Comparison of ENCODE assay signal across 24 mouse cellular contexts in genomic region chr6:41576526-41577097, GRCm38 (mm10). TPM values are rescaled to one million over a fixed set of nuclear protein-coding genes. Genes with fewer than 3 reads are reported as not detected.
DNase-seq lines count a peak whose midpoint lies in the region; ATAC-seq lines count a peak whose summit lies in the region.
"Had no signal": no experiment of that assay in that cellular context is flagged by ENCODE, and none has a peak within 500 bp of the region (broad histone marks: within the 10 kb centered on the region; RNA-seq: fewer than 3 reads in every experiment).

No protein-coding gene starts in this region.

- no peak overlapping the region for H3K4me2 ChIP-seq in kidney, embryonic 16.5 days (replicated peaks; ENCODE audit: low read depth, low read length)
- no peak overlapping the region for H3K4me2 ChIP-seq in intestine, embryonic 16.5 days (ENCODE audit: low read depth, low read length)
- H3K4me2 ChIP-seq: forebrain, embryonic 12.5 days; limb, embryonic 13.5 days; liver, embryonic 13.5 days; lung, embryonic 15.5 days; midbrain, embryonic 15.5 days; neural tube, embryonic 15.5 days had no signal

- 49% methylated on average over 5 of the region's 5 CpGs for WGBS in kidney, embryonic 16.5 days
- WGBS in intestine, embryonic 16.5 days: 45% methylated on average over 5 of the region's 5 CpGs
- 73% methylated on average over 5 of the region's 5 CpGs for WGBS in forebrain, embryonic 10.5 days

- H3K27ac ChIP-seq in kidney, embryonic 16.5 days (ENCODE audit: low read length): no peak overlapping the region
- no peak overlapping the region for H3K27ac ChIP-seq in intestine, embryonic 16.5 days (ENCODE audit: low read length)
- no peak overlapping the region for H3K27ac ChIP-seq in forebrain, embryonic 10.5 days
- H3K27ac ChIP-seq: limb, embryonic 13.5 days; liver, embryonic 13.5 days; lung, embryonic 15.5 days; midbrain, embryonic 15.5 days; neural tube, embryonic 15.5 days had no signal

- H3K9me3 ChIP-seq in kidney, embryonic 16.5 days (ENCODE audit: low read length): no peaks in the 10 kb centered on the region
- H3K9me3 ChIP-seq in intestine, embryonic 16.5 days (ENCODE audit: control insufficient read depth, low read length): no peaks in the 10 kb centered on the region
- H3K9me3 ChIP-seq in forebrain, embryonic 10.5 days: no peaks in the 10 kb centered on the region
- H3K9me3 ChIP-seq: forebrain, embryonic 12.5 days; limb, embryonic 13.5 days; liver, embryonic 13.5 days; lung, embryonic 15.5 days; megakaryocyte, embryonic 14.5 days; midbrain, embryonic 15.5 days; neural tube, embryonic 15.5 days had no signal

- ATAC-seq in kidney, embryonic 16.5 days (ENCODE audit: low FRiP score, low TSS enrichment): peak; percentile 23; the same call in 1 of the 2 replicates
- 0 out of 2 replicates have a peak, but pooled peaks have one; percentile 18 for ATAC-seq in intestine, embryonic 16.5 days
- ATAC-seq: midbrain, embryonic 15.5 days had no signal

- no peaks in the 10 kb centered on the region for H3K27me3 ChIP-seq in kidney, embryonic 16.5 days (ENCODE audit: insufficient read depth, low read length)
- no peaks in the 10 kb centered on the region for H3K27me3 ChIP-seq in intestine, embryonic 16.5 days (replicated peaks; ENCODE audit: control insufficient read depth, insufficient read depth, low read length)
- H3K27me3 ChIP-seq in forebrain, embryonic 10.5 days (ENCODE audit: poor library complexity, severe bottlenecking): no peaks in the 10 kb centered on the region
- H3K27me3 ChIP-seq: limb, embryonic 13.5 days; liver, embryonic 13.5 days; lung, embryonic 15.5 days; megakaryocyte, embryonic 14.5 days; midbrain, embryonic 15.5 days; neural tube, embryonic 15.5 days had no signal

- no peaks in the 10 kb centered on the region for H3K4me1 ChIP-seq in kidney, embryonic 16.5 days (ENCODE audit: insufficient read depth, low read length)
- H3K4me1 ChIP-seq in intestine, embryonic 16.5 days (ENCODE audit: control insufficient read depth, insufficient read depth, low read length): no peaks in the 10 kb centered on the region
- peaks cover 15% of the 10 kb centered on the region; the same call in 1 of the 2 replicates for H3K4me1 ChIP-seq in forebrain, embryonic 10.5 days
- H3K4me1 ChIP-seq: limb, embryonic 13.5 days; liver, embryonic 13.5 days; megakaryocyte, embryonic 14.5 days; neural tube, embryonic 15.5 days had no signal

- no peak overlapping the region for H3K4me3 ChIP-seq in kidney, embryonic 16.5 days (ENCODE audit: low read length)
- H3K4me3 ChIP-seq in intestine, embryonic 16.5 days (ENCODE audit: low read length): no peak overlapping the region
- no peak overlapping the region for H3K4me3 ChIP-seq in forebrain, embryonic 10.5 days
- H3K4me3 ChIP-seq: forebrain, embryonic 12.5 days; limb, embryonic 13.5 days; liver, embryonic 13.5 days; lung, embryonic 15.5 days; megakaryocyte, embryonic 14.5 days; midbrain, embryonic 15.5 days; myocyte; neural tube, embryonic 15.5 days had no signal

- no peak for DNase-seq in kidney, postnatal 25 days
- peak; percentile 23 to 30 for DNase-seq in urinary bladder, postnatal 36 days (ENCODE audit: low spot score in 2 of 2)
- no peak for DNase-seq in urinary bladder, adult 2 months (ENCODE audit: low spot score)
- no peak for DNase-seq in forebrain, embryonic 10.5 days (ENCODE audit: extremely low spot score, low spot score)
- DNase-seq in heart, adult 18-20 months: no peak
- DNase-seq: B cell, adult 2 months; cerebellum, adult 9-10 months; gastrocnemius, postnatal 14 days; liver, embryonic 13.5 days; thymus, postnatal 14 days had no signal

- H3K36me3 ChIP-seq in kidney, embryonic 16.5 days (ENCODE audit: insufficient read depth, low read length): no peaks in the 10 kb centered on the region
- H3K36me3 ChIP-seq in intestine, embryonic 16.5 days (ENCODE audit: control insufficient read depth, insufficient read depth, low read length): no peaks in the 10 kb centered on the region
- H3K36me3 ChIP-seq in forebrain, embryonic 10.5 days (replicated peaks): no peaks in the 10 kb centered on the region
- H3K36me3 ChIP-seq: forebrain, embryonic 12.5 days; limb, embryonic 13.5 days; liver, embryonic 13.5 days; lung, embryonic 15.5 days; midbrain, embryonic 15.5 days; neural tube, embryonic 15.5 days had no signal

- H3K9ac ChIP-seq in kidney, embryonic 16.5 days (replicated peaks; ENCODE audit: low read length): no peak overlapping the region
- H3K9ac ChIP-seq in intestine, embryonic 16.5 days (ENCODE audit: low read depth, low read length): no peak overlapping the region
- H3K9ac ChIP-seq: forebrain, embryonic 12.5 days; limb, embryonic 13.5 days; liver, embryonic 13.5 days; lung, embryonic 15.5 days; midbrain, embryonic 15.5 days; neural tube, embryonic 15.5 days had no signal

RNA-seq across cellular contexts. Expression of gene Ephb6, which starts 28.7 kb away (rescaled TPM):
- 16.2 and 17.6 TPM in 2 replicates for polyA plus RNA-seq in kidney, embryonic 16.5 days (2015; fragmentation: Nextera tagmentation; extraction: Ambion mirVana)
- 10.7 and 11.2 TPM in 2 replicates for polyA plus RNA-seq in urinary bladder, adult 2 months (2012; rRNA removed)
- 6.6 and 7.4 TPM in 2 replicates for polyA plus RNA-seq in intestine, embryonic 16.5 days (2015; fragmentation: Nextera tagmentation; extraction: Ambion mirVana)
- 14.6 and 16.6 TPM in 2 replicates for polyA plus RNA-seq in forebrain, embryonic 10.5 days (2016; fragmentation: Nextera tagmentation; extraction: Ambion mirVana)
- 1 to 10 TPM; 1.3 to 1.8 TPM for total RNA-seq in heart, adult 18-20 months (2021)

RNA-seq across cellular contexts. Expression of gene Prss2, which starts 55.0 kb away (rescaled TPM):
- polyA plus RNA-seq in kidney, embryonic 16.5 days (2015; fragmentation: Nextera tagmentation; extraction: Ambion mirVana): not detected in 2 replicates
- 0.12 and 1.0 TPM in 2 replicates for polyA plus RNA-seq in urinary bladder, adult 2 months (2012; rRNA removed)
- 141 and 217 TPM in 2 replicates for polyA plus RNA-seq in intestine, embryonic 16.5 days (2015; fragmentation: Nextera tagmentation; extraction: Ambion mirVana)
- polyA plus RNA-seq in forebrain, embryonic 10.5 days (2016; fragmentation: Nextera tagmentation; extraction: Ambion mirVana): not detected in 2 replicates
- not detected for total RNA-seq in heart, adult 18-20 months (2021)
- total RNA-seq: adrenal gland, adult 18-20 months; gastrocnemius, postnatal 14 days; hematopoietic stem cell, adult 5-6 weeks; layer of hippocampus, postnatal 14 days; left cerebral cortex, postnatal 14 days had no signal
- polyA plus RNA-seq: forebrain, embryonic 12.5 days; kidney, embryonic 14.5 days; limb, embryonic 13.5 days; liver, embryonic 13.5 days; lung, embryonic 15.5 days; midbrain, embryonic 15.5 days; neural tube, embryonic 15.5 days had no signal

RNA-seq across cellular contexts. Expression of gene Trpv6, which starts 59.6 kb away (rescaled TPM):
- 7.1 and 7.3 TPM in 2 replicates for polyA plus RNA-seq in kidney, embryonic 16.5 days (2015; fragmentation: Nextera tagmentation; extraction: Ambion mirVana)
- 0.15 and 0.22 TPM in 2 replicates for polyA plus RNA-seq in urinary bladder, adult 2 months (2012; rRNA removed)
- polyA plus RNA-seq in intestine, embryonic 16.5 days (2015; fragmentation: Nextera tagmentation; extraction: Ambion mirVana): 0.29 and 0.35 TPM in 2 replicates
- polyA plus RNA-seq in forebrain, embryonic 10.5 days (2016; fragmentation: Nextera tagmentation; extraction: Ambion mirVana): 0.16 and 0.25 TPM in 2 replicates
- total RNA-seq in heart, adult 18-20 months (2021): not detected
- total RNA-seq: adrenal gland, adult 18-20 months; gastrocnemius, postnatal 14 days; hematopoietic stem cell, adult 5-6 weeks had no signal

Comparison
In these comparisons a context has a peak if more than half of its experiments do, and no peak if none do; other contexts are left out.
1. DNase-seq: peak in urinary bladder, postnatal 36 days (2 of 2); none in kidney, postnatal 25 days (0 of 2), urinary bladder, adult 2 months (single experiment), forebrain, embryonic 10.5 days (single experiment) and heart, adult 18-20 months (0 of 2).
2. RNA of gene Prss2, which starts 55.0 kb away (polyA plus RNA-seq): 141 to 217 TPM in intestine, embryonic 16.5 days; 0.12 to 1.0 TPM in urinary bladder, adult 2 months, not detected in kidney, embryonic 16.5 days and not detected in forebrain, embryonic 10.5 days; every median in the first group is over 10 times any median in the second.